Mouse (Mus musculus) bone marrow, adult 2 months (tissue): ENCODE data around the gene Wdr92. TPM values are rescaled to one million over a fixed set of nuclear protein-coding genes. Genes with fewer than 3 reads are reported as not detected.
"Not testable (repeated sequence)": the region's sequence is repeated elsewhere in the genome, so short reads cannot be mapped to it uniquely, and the experiment has no call there.

Experiments used
- H3K27ac ChIP-seq: fragments of 200-500 bp; 2 replicates; pipeline ENCODE4 v1.5.1; 2012; ENCODE audit warnings: low read depth, mild to moderate bottlenecking, control low read depth, inconsistent platforms, low read length; ENCODE audit not compliant: control insufficient read depth, poor library complexity, insufficient read depth
- H3K4me1 ChIP-seq: fragments of 200-500 bp; 2 replicates; pipeline ENCODE4 v1.6.1; 2011; ENCODE audit warnings: low read length; ENCODE audit not compliant: control insufficient read depth, insufficient read depth
- H3K4me3 ChIP-seq: fragments of 200-500 bp; replicated peaks from 2 replicates; pipeline ENCODE3; 2011; ENCODE audit warnings: mild to moderate bottlenecking, low read depth, low read length, control low read depth; ENCODE audit not compliant: control insufficient read depth
- CTCF ChIP-seq: fragments of 200-500 bp; IDR thresholded peaks from 2 replicates; pipeline ENCODE4 v1.5.1; 2011; ENCODE audit warnings: low read length, control low read depth; ENCODE audit not compliant: control insufficient read depth, insufficient read depth
- POLR2A ChIP-seq: fragments of 200-500 bp; IDR thresholded peaks from 2 replicates; pipeline ENCODE4 v1.6.1; 2011; ENCODE audit warnings: low read depth, mild to moderate bottlenecking, control low read depth, low read length, borderline replicate concordance; ENCODE audit not compliant: control insufficient read depth
- WGBS: fragments of 180-500 bp; shearing (Covaris S2); methylation state at CpG from one replicate; pipeline ENCODE4 v1.1.7; 2018; 5-methylcytosine and 5-hydroxymethylcytosine counted together
- polyA plus RNA-seq: library from polyadenylated mRNA; stranded (reverse); fragments of >200 nt; gene quantifications from 2 replicates; pipeline ENCODE4 v1.2.4, GENCODE M21; 2011; ENCODE audit warnings: low replicate concordance; ENCODE audit not compliant: missing spikeins, insufficient read depth, insufficient read length

Wdr92 gene
- polyA plus RNA-seq, 1 experiment, result 11.1 TPM

DNA sequence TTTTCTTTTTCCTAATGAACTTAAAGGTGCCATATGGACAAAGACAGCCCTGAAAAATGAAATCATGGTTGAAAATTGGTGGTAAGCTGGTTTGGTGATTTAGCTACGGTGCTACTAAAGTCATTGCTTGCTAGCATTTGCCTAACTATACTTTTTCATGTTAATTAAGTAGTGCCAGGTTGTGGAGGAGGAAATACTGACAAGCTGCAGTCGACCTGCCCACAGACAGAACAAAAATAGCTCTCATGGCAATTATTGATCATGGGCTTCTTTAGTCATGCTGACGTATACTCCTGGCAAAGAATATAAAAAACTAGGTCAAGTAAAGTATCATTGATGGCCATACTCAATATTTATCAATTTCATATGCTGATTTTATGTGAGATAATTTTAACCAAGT lies 33.6 kb downstream of the Wdr92 start:
- WGBS, result 72% methylated on average over 3 of the region's 3 CpGs
- no peaks in the 10 kb centered on the region for H3K4me1 ChIP-seq
- no peak for TF ChIP-seq POLR2A
- no peak for TF ChIP-seq CTCF
- no peak overlapping the region for H3K4me3 ChIP-seq
- H3K27ac ChIP-seq, result no peak overlapping the region

DNA sequence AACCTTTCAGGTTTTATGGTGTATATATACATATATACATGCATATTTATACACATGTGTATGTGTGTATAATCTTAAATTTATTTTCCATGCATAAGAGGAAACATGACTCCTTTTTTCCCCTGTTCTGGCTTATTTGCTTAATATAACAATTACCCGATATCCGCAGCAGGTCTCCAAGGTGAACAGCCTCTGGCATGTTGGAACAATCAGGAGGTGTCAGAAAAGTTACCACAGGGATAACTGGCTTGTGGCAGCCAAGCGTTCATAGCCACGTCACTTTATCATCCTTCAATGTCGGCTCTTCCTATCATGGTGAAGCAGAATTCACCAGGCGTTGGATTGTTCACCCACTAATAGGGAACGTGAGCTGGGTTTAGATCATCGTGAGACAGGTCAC lies 39.2 kb downstream of the Wdr92 start:
- WGBS, result 93% methylated on average over 8 of the region's 8 CpGs
- no peak overlapping the region for H3K4me3 ChIP-seq
- H3K27ac ChIP-seq, result no peak overlapping the region
- no peak for TF ChIP-seq CTCF
- TF ChIP-seq POLR2A, result no peak
- no peaks in the 10 kb centered on the region for H3K4me1 ChIP-seq

- 87% methylated on average over 5 of the region's 5 CpGs for WGBS
- no peak for TF ChIP-seq POLR2A
- TF ChIP-seq CTCF, result no peak
- H3K27ac ChIP-seq, result no peak overlapping the region
- H3K4me1 ChIP-seq, result no peaks in the 10 kb centered on the region
- no peak overlapping the region for H3K4me3 ChIP-seq
Measured at GRCm38 (mm10) chr11:17232792-17233191, 50.9 kb downstream of the Wdr92 start.

DNA sequence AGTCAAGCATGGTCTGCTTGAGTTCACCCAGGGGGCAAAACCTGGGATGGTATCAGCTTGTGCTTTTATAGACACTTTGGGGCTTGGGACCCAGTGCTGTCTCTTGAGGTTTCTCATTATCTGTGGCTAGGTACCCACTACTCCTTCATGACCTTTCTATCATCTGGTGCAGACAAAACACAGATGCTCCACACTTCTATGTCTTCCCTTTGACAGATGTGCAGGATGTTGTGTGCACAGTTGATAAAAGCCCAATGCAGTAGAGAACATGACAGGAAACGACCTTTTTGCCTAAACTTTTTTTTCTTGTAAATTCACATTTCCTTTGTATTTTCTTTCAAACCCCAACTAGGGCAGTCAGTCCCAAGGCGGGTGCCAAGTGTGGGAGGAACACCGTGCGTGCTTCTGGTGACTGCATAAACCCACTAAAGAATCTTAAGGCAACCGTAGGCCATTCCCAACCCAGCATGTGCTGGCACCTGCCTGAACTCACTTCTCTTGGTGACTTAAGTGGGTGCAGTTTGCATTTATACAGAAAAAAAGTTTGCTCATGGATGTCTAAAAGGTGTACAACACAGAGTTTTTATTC lies 54.6 kb downstream of the Wdr92 start:
- WGBS, result 33% methylated on average over 5 of the region's 5 CpGs
- Histone ChIP-seq H3K27ac (no peak overlapping the region), H3K4me1 (no peaks in the 10 kb centered on the region), H3K4me3 (no peak overlapping the region)
- TF ChIP-seq POLR2A (no peak), CTCF (no peak)

- H3K4me3 ChIP-seq, H3K27ac ChIP-seq, H3K4me1 ChIP-seq: not testable (repeated sequence)
- 84% methylated on average over 5 of the region's 5 CpGs for WGBS
Measured at GRCm38 (mm10) chr11:17238598-17238997, 56.7 kb downstream of the Wdr92 start.

GRCm38 (mm10) chr11:17248715-17249114 lies 66.8 kb downstream of the Wdr92 start:
- TF ChIP-seq POLR2A (no peak), CTCF (no peak)
- H3K27ac ChIP-seq, result no peak overlapping the region

DNA sequence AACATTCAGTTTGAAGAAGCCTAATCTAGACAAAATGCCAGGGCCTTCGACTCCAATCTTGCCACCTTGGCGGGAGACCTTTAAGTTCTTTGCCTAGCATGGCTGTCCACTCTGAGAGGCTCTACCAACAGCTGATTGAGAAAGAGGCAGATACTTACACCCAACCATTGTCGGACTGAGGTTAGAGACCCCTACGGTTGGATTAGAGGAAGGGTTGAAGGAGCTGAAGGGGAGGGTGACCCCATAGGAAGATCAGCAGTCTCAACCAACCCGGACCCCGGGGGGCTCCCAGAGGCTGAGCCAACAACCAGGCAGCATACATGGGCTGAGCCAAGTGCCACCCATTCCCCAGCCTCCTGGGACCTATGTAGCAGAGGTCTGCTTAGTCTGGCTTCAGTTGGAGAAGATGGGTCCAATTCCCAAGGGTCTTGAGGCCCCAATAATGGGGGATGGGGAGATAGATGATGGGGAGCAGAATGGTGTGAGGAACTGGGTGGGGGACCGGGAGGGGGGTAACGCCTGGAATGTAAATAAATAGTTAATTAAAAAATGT lies 75.0 kb downstream of the Wdr92 start:
- Histone ChIP-seq H3K4me3 (peak overlapping the region; percentile 10), H3K27ac (no peak overlapping the region), H3K4me1 (no peaks in the 10 kb centered on the region)
- 54% methylated on average over 8 of the region's 8 CpGs for WGBS
- TF ChIP-seq POLR2A, result no peak
- no peak for TF ChIP-seq CTCF

More at GRCm38 (mm10) chr11:17248715-17249114, 66.8 kb downstream of the Wdr92 start:
- H3K4me3 ChIP-seq, result no peak overlapping the region
- H3K4me1 ChIP-seq, result no peaks in the 10 kb centered on the region

DNA sequence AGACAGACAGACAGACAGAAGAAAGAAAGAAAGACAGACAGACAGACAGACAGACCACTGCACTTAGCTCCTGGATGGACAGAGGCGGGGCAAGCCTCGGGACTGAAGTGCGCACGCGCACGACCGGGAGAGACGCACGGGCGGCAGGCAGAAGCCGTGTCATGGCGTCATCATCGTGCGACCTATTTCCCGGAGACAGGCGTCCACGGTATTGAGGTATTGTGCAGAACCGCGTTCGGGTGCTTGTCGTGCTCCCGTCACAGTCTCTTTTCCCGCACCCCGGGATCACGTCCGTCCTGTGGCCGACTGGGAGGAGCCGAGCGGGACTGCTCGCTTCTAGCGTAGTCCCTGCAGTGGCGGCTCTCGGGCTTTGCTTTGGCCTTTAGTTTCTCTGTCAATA lies 75.5 kb downstream of the Wdr92 start, which contains the start of gene C1d:
C1d (plus strand) TSS at position 137 of the 400 bp plus-strand sequence.
- Histone ChIP-seq H3K4me3 (peak within 1 kb of the TSS; percentile 79), H3K27ac (peak within 1 kb of the TSS; percentile 74), H3K4me1 (no peaks in the 10 kb centered on the region)
- TF ChIP-seq CTCF, result no peak
- TF ChIP-seq POLR2A, result peak; percentile 78; the same call in 1 of the 2 replicates
- WGBS, result under 1% methylated on average over 33 of the region's 33 CpGs

GRCm38 (mm10) chr11:17257861-17258260 lies 76.0 kb downstream of the Wdr92 start:
- WGBS, result under 1% methylated on average over 17 of the region's 17 CpGs
- Histone ChIP-seq H3K4me1 (no peaks in the 10 kb centered on the region), H3K4me3 (peak overlapping the region; percentile 79), H3K27ac (peak overlapping the region; percentile 74)
- TF ChIP-seq POLR2A, result no peak
- TF ChIP-seq CTCF, result no peak
